Mouse (Mus musculus) activated CD4-positive, CD25-positive, alpha-beta regulatory T cell, adult 4 months (primary cell): ENCODE results near the gene Runx2. TPM values are rescaled to one million over a fixed set of nuclear protein-coding genes. Genes with fewer than 3 reads are reported as not detected.

Source experiments
- ATAC-seq: one replicate; pipeline ENCODE4 v1.8.0; 2017
- polyA plus RNA-seq, 2 experiments: library from polyadenylated mRNA; unstranded; fragments of 100-300 nt; shearing (Covaris generic); gene quantifications; one replicate each; pipeline ENCODE4 v1.2.1; 2017

Gene Runx2
- polyA plus RNA-seq, 2 experiments from 2014 or later, result 8.6 to 8.8 TPM

DNA sequence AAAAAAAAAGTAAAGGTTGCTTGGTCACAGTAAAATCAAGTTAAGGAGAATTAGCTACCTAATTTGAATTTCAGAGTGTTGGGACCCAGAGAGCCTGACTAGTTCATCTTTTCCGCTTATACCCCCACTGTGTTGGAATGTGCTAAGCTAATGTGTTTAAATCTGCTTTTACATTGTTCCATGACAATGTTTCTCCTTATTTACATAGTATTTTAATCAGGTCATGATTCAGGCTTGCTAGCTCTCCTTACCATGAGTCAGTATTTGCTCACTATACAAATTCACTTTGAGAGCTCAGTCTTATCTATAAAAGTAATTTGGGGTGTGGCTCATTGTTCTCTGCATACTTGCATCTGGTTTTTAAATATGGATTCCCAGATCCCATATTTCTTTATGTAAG is 47.2 kb downstream of the Runx2 start:
- no peak for ATAC-seq

DNA sequence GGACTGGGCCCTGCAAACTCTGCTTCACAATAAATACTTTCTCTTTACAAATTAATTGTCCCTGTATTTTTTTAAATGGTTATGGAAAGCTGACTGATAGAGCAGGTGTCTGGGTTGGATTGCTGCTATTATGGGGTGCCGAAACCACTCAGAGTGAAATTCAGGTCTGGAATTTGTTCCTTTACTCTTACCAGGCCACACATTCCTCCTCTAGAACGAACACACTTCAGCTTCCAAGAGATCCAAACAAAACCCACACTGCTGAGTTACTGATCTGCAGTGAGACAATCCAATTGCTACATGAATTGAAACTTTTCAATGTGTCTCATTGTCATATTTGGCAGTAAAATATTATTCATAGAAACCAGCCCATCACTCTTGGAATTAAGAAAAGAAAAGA is 47.6 kb downstream of the Runx2 start:
- no peak for ATAC-seq

DNA sequence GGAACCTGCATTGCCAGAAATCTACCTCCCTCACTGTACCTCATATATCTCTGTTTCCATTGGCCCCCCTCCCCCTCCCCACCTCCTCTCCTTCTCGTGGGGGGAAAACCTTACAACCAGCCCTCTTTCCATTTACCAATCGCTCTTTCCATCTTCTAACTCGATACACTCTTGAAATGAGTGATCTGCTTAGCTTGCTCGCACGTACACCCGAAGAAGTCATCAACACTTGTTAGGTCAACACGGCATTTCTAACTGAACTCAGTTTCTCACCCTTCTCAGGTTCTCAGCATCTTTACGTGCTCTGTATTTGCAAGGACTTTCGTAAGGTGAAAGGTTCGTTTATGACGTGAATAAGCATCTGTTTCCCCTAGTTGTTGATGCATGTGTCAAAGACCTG is 48.3 kb downstream of the Runx2 start:
- ATAC-seq, result peak; percentile 78

DNA sequence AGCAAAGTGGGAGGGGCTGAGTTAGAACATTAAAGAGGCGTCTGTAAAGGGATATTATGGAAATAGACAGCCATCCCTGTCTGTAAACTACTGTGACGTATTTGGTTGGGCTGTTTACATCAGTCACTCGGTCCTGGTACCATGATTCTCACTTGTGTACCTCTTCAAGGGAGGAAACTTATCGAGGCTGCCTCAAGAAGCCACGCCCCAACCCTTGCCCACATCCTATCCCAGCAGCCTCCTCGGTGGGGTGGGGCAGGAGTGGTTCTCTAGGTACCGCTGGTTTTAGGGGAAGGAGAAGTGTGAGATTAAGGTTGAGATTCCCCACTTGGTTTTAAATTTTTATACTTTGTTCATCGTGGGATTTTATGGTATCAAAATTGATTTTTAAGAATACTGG is 69.2 kb downstream of the Runx2 start:
- peak; percentile 46 for ATAC-seq

DNA sequence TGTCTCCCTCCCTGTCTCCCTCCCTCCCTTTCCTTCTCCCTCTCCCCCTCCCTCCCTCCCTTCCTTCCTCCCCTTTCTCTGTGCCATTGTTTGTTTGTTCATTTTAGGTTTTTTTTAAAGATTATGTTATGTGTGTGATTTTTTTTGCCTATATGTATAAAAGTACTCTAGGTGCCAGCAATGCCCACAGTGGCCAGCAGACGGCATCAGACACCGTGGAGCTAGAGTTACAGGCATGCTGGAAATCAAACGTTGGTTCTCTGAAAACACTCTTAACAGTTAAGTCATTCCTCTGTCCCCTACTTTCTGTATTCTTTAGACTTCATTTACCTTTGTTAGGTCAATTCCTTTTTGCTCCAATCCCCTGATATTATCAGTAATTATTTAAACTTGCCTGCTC is 70.8 kb downstream of the Runx2 start:
- no peak for ATAC-seq

DNA sequence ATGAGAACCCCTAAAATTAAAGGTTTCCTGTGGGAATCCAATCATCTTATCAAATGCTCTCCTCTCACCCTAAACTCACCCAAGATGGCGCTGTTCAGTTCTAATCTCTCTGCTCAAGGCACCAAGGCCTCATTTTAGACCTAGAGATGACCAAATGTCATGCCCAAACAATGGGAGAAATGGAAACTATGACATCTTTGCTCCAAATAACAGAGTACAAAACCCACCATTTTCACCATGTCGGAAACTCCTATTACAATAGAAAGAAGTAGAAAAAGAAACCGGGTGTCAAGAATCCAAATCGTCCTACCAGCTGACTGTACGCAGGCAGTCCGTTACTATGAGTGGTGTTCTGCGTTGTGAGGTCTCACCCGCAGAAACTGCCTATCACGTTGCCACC is 72.4 kb downstream of the Runx2 start:
- no peak for ATAC-seq

DNA sequence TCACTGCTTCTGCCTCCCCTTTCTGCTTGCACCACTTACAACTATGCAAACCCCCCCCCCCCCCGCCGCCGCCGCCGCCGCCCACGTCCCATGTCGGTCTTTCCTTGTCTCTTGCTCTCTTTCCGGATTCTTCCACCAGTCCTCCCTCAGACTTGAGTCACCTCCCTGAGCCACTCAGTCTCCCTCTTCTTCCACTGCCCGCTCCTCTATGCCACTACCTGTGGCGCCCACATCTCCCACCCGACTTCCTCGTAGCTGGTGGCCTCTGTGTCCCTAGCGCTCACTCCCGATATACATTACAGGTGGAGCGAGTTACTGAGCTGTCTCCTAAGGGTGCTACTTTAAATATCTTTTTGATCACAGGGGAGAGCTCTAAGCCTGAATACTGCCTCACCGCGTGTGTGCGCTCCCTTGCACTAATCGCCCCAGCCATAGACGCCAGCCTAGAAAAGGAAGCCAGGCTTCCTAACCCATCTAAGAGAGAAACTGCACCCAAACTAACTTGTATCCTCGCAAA is 76.4 kb downstream of the Runx2 start:
- ATAC-seq, result no peak

DNA sequence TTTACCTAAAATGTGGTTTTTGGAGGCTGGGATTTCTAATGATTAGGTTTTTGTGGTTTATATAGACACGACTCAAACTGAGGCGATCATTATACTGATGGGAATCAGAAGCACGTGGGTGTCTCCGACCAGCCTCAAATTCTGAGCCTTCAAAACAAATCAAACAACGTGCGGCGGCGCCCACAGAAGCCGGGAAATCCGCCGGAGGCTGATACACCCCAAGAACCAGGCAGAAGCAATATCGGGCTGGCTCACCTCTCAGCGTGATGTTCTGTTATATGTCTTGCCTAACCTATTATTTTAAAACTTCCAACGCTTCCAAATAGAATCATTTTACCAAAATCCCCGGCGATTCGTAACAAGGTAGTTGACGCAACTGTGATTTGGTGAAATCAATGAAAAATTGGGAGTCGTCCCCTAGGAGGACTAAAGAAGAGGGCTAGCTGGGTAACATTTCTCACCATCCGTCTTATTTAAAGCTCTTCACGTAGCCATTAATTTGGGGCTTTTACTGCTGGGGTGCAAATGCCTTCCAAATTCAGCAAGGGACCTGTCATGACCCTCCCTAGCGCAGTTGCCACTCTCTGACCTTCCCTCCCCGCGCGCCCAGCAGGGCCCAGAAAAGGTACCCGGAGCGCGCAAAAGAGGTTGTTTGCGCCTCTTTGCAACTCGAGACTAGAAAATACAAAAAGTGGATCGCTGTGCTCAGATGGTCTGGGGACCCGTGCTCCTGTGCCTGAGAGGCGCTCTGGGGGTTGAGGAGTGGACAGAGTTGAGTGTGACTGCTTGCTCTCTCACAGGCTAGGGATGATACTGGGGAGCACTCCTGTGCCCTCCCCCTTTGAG is 77.1 kb downstream of the Runx2 start:
- no peak for ATAC-seq

DNA sequence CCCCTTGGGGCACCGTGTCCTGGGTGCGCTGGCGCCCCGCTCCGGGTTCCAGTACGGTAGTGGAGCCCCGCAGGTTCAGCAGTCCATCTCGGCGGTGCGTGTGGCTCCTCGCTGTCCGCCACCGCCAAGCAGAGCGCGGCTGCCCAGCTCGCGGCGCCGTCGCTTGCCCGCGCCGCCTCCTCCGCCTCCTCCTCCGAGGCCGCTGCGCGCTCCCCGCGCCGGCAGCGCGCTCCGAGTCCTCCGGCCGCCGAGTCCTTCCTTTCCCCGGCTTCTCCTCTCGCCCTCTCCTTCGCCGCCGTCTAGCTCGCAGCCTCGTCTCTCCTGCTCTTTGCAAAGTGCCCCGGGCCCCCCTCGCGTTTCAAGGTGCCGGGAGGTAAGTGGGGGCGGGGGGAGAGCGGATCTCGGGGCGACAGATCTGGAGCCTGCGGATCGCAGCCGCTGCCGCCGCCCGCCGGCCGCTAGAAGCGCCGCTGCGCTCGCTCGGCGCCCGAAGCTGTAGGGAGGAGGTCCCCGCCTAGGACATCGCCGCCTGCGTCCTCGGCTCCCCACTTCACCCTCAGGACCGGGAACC is 78.5 kb downstream of the Runx2 start:
- peak; percentile 45 for ATAC-seq

DNA sequence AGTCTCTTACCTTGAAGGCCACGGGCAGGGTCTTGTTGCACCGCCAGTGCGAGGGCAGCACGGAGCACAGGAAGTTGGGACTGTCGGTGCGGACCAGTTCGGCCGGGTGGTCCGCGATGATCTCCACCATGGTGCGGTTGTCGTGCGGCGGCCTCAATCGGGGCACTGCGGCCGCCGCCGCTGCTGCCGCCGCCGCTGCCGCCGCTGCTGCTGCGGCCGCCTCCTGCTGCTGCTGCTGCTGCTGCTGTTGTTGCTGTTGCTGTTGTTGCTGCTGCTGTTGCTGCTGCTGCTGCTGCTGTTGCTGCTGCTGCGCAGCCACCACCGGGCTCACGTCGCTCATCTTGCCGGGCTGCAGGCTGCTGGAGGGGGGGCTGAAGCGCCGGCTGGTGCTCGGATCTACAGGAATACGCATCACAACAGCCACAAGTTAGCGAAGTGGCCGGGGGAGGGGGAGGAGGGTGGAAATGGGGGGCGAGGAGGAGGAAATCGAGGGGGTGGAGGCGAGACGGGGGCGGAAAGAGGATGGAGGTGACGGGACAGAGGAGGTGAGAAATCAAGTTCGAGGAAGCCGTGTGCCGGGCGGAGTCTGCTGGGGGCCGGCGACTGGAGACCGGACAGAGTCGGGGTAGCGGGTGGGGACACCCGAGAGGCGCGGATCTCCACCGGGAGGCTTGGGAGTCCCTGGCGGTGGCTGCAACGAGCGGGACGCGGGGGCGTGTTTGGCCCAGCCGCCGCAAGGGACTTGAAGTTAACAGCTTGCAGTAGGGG is 79.2 kb downstream of the Runx2 start:
- peak; percentile 40 for ATAC-seq

DNA sequence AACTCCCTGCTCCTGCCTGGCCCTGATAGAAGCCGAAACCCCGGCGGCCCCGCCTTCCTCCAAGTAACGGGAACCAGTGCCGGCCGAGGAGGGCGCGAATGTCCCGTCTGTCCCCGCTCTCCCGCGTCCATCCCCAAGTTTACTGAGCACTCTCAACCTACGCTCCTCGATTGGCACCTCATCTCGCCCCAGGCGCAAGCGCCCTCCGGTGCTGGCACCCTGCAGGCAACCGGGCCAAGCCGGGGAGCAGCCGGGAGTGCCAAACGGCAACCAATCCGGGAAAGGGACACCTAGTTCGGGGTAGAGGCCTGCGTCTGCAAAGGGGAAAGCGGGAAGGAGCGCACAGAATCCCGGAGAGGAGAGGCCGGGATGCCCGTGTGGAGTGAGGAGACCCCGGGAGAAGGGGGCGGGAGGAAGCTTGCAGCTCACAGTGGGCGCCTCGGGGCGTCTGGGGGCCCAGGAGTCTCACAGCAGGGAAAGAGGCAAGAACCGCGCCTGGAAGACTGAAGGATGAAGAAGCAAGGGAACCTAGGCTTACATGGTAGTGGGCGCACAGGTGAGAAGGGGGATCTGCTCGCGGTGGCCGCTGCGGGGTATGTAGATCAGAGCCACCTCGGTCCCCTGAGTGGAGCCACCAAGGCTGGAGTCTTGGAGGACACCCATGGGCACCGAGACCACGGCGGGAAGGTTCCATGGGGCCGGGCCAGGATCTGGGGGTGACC is 79.9 kb downstream of the Runx2 start:
- peak; percentile 16 for ATAC-seq

DNA sequence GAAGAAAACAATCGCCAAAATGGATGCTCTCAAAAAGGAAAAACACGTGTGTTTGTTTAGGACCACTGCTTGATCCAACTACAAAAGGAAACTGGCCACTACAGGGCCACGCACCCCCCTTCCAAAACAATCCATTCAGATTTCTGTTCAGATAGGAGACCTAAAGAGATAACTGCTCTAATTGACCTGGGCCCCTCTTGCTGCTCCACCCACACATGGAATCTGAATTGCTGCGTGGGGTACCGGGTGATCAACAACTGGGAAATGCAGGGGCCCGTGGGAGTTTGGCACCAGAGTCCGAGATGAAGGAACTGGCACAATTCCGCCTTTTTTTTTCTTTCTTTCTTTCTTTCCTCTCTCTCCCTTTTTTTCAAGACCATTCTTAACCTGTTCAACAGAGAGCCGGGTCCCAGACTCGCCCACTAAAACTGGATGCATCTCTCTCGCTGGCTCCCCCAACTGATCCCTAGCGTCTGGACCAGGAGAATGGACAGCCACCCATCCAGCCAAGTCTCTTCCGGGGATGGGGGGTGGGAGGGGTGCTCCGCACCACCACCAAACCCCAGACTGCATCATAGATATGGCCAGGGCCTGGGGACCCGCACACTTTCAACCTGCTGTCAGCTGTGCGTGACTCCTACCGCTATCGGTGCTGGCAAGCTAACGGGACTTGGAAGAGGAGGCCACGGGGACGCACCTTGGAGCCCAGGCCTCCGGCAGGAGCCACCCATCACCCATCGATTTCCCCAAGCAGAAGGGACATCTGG is 80.9 kb downstream of the Runx2 start:
- no peak for ATAC-seq

DNA sequence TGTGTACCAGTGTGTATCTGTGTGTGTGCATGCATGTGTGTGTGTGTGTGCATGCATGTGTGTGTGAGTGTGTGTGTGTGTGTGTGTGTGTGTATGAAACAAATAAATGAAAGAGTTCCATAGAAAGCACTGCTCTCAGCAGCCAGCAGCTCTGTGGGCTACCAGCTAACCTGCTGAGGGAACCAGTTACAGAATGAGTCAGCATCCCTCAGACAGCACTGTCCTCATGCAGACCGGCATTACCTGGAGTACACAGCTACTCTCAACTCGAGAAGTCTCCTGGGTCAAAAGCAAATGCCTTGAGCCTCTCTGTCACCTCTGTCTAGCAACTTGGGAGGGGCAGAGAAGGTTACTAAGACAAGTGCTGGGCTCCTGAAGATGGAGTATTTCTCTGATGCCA is 86.1 kb downstream of the Runx2 start:
- peak; percentile 82 for ATAC-seq

DNA sequence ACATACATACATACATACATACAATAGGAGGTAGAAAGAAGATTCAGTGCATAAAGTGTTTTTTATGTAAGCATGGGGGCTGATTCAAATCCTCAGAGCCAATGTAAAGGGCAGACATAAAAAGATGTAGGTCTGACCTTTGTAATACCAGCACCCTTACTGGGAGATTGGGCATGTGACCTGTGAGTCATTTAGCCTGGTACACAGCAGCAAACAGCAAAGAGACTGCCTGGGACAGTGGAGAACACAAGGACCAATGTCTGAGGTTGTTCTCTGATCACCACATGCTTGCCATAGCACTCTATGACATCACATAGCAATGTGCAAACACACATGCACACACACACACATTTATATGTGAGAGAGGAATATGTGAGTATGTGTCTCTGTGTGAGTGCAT is 86.9 kb downstream of the Runx2 start:
- peak; percentile 43 for ATAC-seq

DNA sequence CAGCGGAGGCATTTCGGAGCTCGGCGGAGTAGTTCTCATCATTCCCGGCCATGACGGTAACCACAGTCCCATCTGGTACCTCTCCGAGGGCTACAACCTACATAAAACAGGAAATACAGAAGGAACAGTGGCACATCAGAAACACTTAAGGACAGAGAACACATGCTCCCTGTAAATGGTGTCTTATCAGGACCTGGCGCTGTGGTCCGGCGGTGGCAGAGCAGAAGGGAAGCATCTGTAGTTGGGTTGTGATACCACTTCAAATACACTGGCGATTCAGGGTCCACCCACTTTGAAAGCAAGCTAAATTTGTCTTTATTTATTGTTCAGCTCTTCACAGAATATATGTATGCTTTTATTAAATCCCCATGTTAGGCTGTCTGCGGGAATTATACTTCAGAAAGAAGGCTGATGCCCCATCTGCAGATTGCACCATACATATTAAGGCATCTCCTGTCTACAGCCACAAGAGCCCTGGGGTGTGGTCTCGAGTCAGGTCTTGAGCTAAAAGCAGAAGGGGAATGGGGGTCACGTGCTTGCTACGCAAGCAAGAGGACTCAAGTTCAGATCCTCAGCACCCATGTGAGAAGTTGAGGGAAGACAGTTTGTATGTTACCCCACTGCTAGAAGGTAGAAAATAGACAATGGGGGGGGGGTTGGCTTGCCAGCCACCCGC is 89.7 kb downstream of the Runx2 start:
- no peak for ATAC-seq

DNA sequence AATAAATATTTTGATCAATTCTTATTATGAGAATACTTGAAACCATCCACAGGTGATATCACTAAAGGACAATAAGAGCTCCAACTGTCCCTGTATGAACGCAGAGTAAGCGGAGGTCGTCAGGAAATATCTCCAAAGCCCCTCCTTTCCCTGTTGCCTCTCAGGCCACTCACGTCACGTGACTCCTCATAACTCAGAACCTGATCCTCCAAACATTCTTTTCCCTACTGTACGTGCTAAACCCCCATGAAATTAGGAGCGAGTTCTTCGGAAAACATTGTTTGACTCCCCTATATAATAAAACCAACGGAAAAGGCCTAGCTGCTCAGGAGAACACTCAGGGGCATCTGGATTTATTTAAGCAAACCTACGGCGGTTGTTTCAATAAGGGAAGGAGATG is 90.3 kb downstream of the Runx2 start:
- no peak for ATAC-seq

DNA sequence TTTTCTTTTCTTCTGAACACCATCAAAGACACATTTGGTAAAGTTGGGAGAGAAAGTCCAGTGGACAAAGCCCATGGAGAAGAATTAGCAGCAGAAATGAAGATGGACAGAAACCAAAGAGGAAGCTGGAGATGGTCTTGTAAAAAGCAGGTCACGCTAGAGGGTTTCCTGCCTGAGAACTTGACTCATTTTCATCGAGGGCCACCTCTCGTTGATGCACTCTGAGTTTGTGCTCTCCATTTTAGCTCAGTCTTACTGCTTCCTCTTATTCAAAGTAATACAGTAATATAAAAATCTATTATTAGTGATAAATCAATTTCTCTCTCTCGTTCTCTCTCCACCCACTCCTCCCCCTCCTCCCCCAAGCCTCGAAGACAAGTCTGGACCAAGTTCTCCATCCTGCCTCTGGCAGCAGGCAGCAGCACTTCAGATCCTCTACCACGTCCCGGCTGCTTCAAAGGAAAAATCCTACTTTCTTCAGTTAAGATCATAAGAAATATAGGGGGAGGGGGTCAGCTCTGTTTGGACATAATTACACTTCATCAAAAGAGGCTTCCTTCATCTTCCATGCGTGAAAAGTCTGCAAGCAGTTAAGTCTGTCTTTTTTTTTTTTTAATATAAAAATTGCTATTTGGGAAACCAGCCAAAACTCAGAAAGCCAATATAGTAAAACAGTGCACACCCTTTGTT is 92.3 kb downstream of the Runx2 start:
- no peak for ATAC-seq

DNA sequence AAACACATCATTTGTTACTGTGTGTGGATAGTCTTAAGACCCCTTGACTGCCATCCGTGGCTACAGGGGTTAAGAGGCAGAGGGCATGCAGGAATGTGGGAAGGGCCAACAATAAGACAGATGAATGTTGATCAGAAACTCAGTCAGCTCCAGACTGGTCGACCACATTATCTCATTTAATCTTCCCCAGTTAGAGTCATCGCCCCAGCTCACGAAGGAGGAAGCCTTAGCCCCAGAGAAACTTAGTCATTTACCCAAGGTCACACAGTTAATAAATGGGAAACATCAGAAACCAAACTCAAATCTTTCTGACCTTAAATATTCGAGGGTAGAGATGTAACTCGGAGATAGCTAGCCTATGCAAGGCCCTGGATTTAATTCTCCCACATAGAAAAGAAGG is 96.0 kb downstream of the Runx2 start:
- ATAC-seq, result no peak

DNA sequence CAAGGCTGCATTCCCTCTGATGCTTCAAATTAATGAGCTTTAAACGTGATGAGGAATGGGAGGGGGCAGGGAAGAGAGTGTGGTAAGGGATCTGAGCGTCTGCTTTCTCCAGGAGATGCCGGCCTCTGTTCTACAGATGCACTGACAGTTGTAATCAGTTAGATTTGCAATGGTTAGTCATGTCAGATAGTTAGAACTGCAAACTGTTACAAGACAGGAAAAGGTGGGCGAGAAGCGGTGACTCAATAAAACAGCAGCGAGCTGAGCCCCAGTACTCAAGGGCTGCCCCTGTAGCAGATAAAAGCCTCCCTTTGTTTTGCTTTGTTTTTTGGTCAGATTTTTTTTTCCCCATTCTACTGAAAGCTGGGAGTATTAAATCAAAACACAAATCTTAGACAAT is 96.6 kb downstream of the Runx2 start:
- peak; percentile 68 for ATAC-seq

DNA sequence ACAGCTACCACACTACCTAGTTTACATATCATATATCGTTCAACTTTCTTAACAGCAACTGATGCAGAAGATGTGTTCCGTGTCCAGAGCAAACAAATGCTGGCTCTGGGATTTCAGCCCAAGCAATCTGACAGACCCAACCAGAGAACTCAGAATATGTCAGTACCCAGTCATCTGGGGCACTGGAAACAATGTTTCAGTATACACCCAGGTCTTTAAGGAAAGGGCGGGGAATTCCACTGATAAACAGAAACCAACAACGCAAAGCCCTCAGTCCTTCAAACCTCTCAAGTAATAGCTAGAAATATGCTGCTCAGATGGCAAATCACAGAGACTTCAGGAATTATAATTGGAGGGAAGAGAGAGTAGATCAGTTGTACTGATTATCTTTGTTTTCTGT is 100.5 kb downstream of the Runx2 start:
- ATAC-seq, result peak; percentile 48

DNA sequence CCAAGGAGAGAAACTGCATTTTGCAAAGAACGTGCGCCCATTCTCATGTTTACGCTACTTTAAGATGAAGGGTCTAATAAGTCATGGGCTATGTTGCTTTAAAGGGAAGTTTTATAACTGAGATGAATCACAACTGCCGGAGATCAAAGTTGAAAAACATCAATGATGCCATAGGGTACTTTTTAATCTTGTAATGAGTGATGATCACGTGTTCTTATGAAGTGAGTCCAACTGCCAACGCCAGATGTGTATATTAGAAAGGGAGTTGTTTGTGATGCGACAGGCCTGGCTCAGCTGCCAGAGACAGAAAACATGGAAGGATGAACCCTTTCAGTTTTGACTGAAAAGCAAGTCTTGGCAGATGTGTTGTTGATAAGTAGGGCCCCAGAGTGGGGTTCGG is 101.2 kb downstream of the Runx2 start:
- peak; percentile 17 for ATAC-seq
